Mouse (Mus musculus): ENCODE measurements around the gene Socs3. TPM values are rescaled to one million over a fixed set of nuclear protein-coding genes. Genes with fewer than 3 reads are reported as not detected.
A peak's percentile ranks its signal among the peaks of the same experiment; 100 is the strongest.

Socs3 gene
- polyA plus RNA-seq, 1 experiment from 2014 or later = 171 TPM

GRCm38 (mm10) chr11:117939004-117939730 is 30.7 kb downstream of the Socs3 start:
- ATAC-seq (no peak), DNase-seq (ENCODE audit: low read depth, low spot score) (no peak)
- H3K27me3 ChIP-seq = no peaks in the 10 kb centered on the region
- no peak for TF ChIP-seq CTCF (IDR thresholded peaks at IDR 0.05)
- ChIA-PET CTCF (interaction anchor here (1.4 to 4.2 kb wide), 2 partner anchors 11 to 23 kb away, joined by 4 to 11 read pairs; no protein-coding TSS in a partner anchor), POLR2A (interaction anchor here (1.2 to 3.0 kb wide), 2 partner anchors 11 to 29 kb away, joined by 4 to 18 read pairs; partner anchors contain the start of gene Socs3)
- in situ Hi-C loops (cut with MboI; ENCODE audit: low pct_unique_long_range_greater_than_20kb) = no loop called here

GRCm38 (mm10) chr11:117936202-117936601 is 33.6 kb downstream of the Socs3 start:
- ATAC-seq (no peak), DNase-seq (ENCODE audit: low read depth, low spot score) (peak; percentile 57)
- TF ChIP-seq CTCF (IDR thresholded peaks at IDR 0.05) = no peak
- no peaks in the 10 kb centered on the region for H3K27me3 ChIP-seq
- ChIA-PET CTCF (interaction anchor here (1.6 to 1.7 kb wide), 2 partner anchors 8 to 31 kb away, joined by 3 to 6 read pairs; no protein-coding TSS in a partner anchor), POLR2A (interaction anchor here (0.8 to 2.8 kb wide), 3 partner anchors 27 to 32 kb away, joined by 3 to 21 read pairs (median 5); no protein-coding TSS in a partner anchor)
- in situ Hi-C loops (cut with MboI; ENCODE audit: low pct_unique_long_range_greater_than_20kb) = no loop called here

GRCm38 (mm10) chr11:117935616-117936015 is 34.2 kb downstream of the Socs3 start:
- in situ Hi-C loops (cut with MboI; ENCODE audit: low pct_unique_long_range_greater_than_20kb) = no loop called here
- DNase-seq (ENCODE audit: low read depth, low spot score) (no peak), ATAC-seq (no peak)
- ChIA-PET POLR2A (interaction anchor here (1.0 to 2.8 kb wide), 3 partner anchors 21 to 32 kb away, joined by 3 to 21 read pairs (median 5); no protein-coding TSS in a partner anchor), CTCF (interaction anchor here (1.0 kb wide), 1 partner anchor 9 kb away, joined by 3 read pairs; no protein-coding TSS in a partner anchor)
- TF ChIP-seq CTCF (IDR thresholded peaks at IDR 0.05) = no peak
- no peaks in the 10 kb centered on the region for H3K27me3 ChIP-seq

GRCm38 (mm10) chr11:117934576-117935368 is 35.1 kb downstream of the Socs3 start:
- no peaks in the 10 kb centered on the region for H3K27me3 ChIP-seq
- ChIA-PET POLR2A (interaction anchor here (1.0 to 2.8 kb wide), 3 partner anchors 21 to 34 kb away, joined by 3 to 21 read pairs (median 7); no protein-coding TSS in a partner anchor), CTCF (interaction anchor here (1.0 to 1.2 kb wide), 2 partner anchors 9 to 22 kb away, joined by 3 to 4 read pairs; no protein-coding TSS in a partner anchor)
- DNase-seq (ENCODE audit: low read depth, low spot score) (no peak), ATAC-seq (no peak)
- in situ Hi-C loops (cut with MboI; ENCODE audit: low pct_unique_long_range_greater_than_20kb) = no loop called here
- no peak for TF ChIP-seq CTCF (IDR thresholded peaks at IDR 0.05)

GRCm38 (mm10) chr11:117934168-117934567 is 35.7 kb downstream of the Socs3 start:
- DNase-seq (ENCODE audit: low read depth, low spot score) (no peak), ATAC-seq (peak; percentile 22)
- TF ChIP-seq CTCF (IDR thresholded peaks at IDR 0.05) = no peak
- POLR2A ChIA-PET = interaction anchor here (1.5 kb wide), 1 partner anchor 34 kb away, joined by 7 read pairs; no protein-coding TSS in a partner anchor
- H3K27me3 ChIP-seq = no peaks in the 10 kb centered on the region
- CTCF ChIA-PET = interaction anchor here (0.8 to 1.2 kb wide), 3 partner anchors 17 to 24 kb away, joined by 3 to 4 read pairs (median 4); no protein-coding TSS in a partner anchor
- in situ Hi-C loops (cut with MboI; ENCODE audit: low pct_unique_long_range_greater_than_20kb) = no loop called here

GRCm38 (mm10) chr11:117932195-117932594 is 37.7 kb downstream of the Socs3 start:
- no peaks in the 10 kb centered on the region for H3K27me3 ChIP-seq
- POLR2A ChIA-PET = interaction anchor here (1.4 kb wide), 1 partner anchor 30 kb away, joined by 4 read pairs; no protein-coding TSS in a partner anchor
- DNase-seq (ENCODE audit: low read depth, low spot score) (peak; percentile 80), ATAC-seq (peak; percentile 42)
- in situ Hi-C loops (cut with MboI; ENCODE audit: low pct_unique_long_range_greater_than_20kb) = no loop called here
- TF ChIP-seq CTCF (IDR thresholded peaks at IDR 0.05) = no peak
- CTCF ChIA-PET = no interaction called here

GRCm38 (mm10) chr11:117931576-117931975 is 38.3 kb downstream of the Socs3 start:
- DNase-seq (ENCODE audit: low read depth, low spot score) = no peak
- CTCF ChIA-PET = no interaction called here
- ATAC-seq = no peak
- POLR2A ChIA-PET = no interaction called here
- no peaks in the 10 kb centered on the region for H3K27me3 ChIP-seq
- in situ Hi-C loops (cut with MboI; ENCODE audit: low pct_unique_long_range_greater_than_20kb) = no loop called here
- no peak for TF ChIP-seq CTCF (IDR thresholded peaks at IDR 0.05)

- no peak for TF ChIP-seq CTCF (IDR thresholded peaks at IDR 0.05)
- ChIA-PET CTCF (no interaction called here), POLR2A (interaction anchor here (0.5 to 1.0 kb wide), 2 partner anchors 38 to 96 kb away, joined by 3 to 4 read pairs; no protein-coding TSS in a partner anchor)
- H3K27me3 ChIP-seq = no peaks in the 10 kb centered on the region
- DNase-seq (ENCODE audit: low read depth, low spot score) (no peak), ATAC-seq (no peak)
- in situ Hi-C loops (cut with MboI; ENCODE audit: low pct_unique_long_range_greater_than_20kb) = no loop called here
Observed at GRCm38 (mm10) chr11:117930781-117931338, 39.0 kb downstream of the Socs3 start.

- in situ Hi-C loops (cut with MboI; ENCODE audit: low pct_unique_long_range_greater_than_20kb) = no loop called here
- ChIA-PET POLR2A (interaction anchor here (1.1 kb wide), 1 partner anchor 38 kb away, joined by 3 read pairs; no protein-coding TSS in a partner anchor), CTCF (interaction anchor here (1.0 to 2.1 kb wide), 4 partner anchors 10 to 16 kb away, joined by 3 to 5 read pairs (median 3); no protein-coding TSS in a partner anchor)
- no peak for DNase-seq (ENCODE audit: low read depth, low spot score)
- no peak for TF ChIP-seq CTCF (IDR thresholded peaks at IDR 0.05)
- no peaks in the 10 kb centered on the region for H3K27me3 ChIP-seq
- no peak for ATAC-seq
Observed at GRCm38 (mm10) chr11:117925541-117925940, 44.3 kb downstream of the Socs3 start.

- CTCF ChIA-PET = interaction anchor here (0.9 kb wide), 1 partner anchor 9 kb away, joined by 3 read pairs; no protein-coding TSS in a partner anchor
- POLR2A ChIA-PET = no interaction called here
- in situ Hi-C loops (cut with MboI; ENCODE audit: low pct_unique_long_range_greater_than_20kb) = no loop called here
- DNase-seq (ENCODE audit: low read depth, low spot score) (no peak), ATAC-seq (no peak)
- no peaks in the 10 kb centered on the region for H3K27me3 ChIP-seq
- no peak for TF ChIP-seq CTCF (IDR thresholded peaks at IDR 0.05)
Observed at GRCm38 (mm10) chr11:117924466-117924865, 45.4 kb downstream of the Socs3 start.

All from Patski (cell line).